Mouse (Mus musculus) liver, postnatal 0 days (tissue): ENCODE results near the gene Bfsp1.

ENCODE experiments used
- CTCF ChIP-seq: sonication (generic); IDR thresholded peaks from 2 replicates; pipeline ENCODE4 v1.5.1; 2016; ENCODE audit warnings: antibody characterized with exemption, low read depth
- EP300 ChIP-seq: IDR thresholded peaks from 2 replicates; pipeline ENCODE4 v1.6.1; 2016; ENCODE audit warnings: antibody characterized with exemption, low read depth, mild to moderate bottlenecking

DNA sequence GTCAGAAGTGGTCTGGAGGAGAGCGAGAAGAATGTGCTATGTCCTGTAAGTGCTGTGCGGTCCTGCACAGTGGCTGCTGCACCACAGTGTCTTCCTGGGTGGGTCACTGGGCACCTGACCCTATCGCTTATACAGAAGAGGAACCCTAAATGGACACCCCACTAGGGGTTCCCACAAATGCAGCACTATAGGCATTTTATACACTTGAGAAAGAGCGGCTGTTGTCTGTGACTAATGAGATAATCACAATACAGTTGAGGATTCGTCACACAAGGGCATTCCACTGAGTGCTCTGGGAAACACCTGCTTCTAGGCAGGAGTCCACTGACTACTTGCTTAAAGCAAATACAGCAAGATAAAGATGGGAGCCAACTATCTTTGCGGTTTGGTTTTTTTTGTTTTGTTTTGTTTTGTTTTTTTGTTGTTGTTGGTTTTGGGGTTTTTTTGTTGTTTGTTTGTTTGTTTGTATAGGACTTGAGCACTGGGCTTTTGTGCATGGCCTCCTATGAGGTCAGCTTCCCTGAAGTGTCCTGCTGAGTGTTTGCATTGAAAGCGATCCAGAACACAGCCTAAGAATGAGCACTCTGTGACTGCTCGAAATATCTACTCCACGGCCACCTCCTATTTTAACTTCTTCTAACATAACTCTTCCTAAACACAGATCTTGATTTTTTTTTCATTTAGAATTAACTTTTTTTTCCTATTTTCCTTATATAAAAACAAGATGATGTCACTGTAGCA, 55.9 kb downstream of the Bfsp1 start:
- TF ChIP-seq CTCF: no peak
- TF ChIP-seq EP300: no peak
